Mouse (Mus musculus) erythroid progenitor cell, adult 5-6 weeks (primary cell): ENCODE results near the gene Arl5c. TPM values are rescaled to one million over a fixed set of nuclear protein-coding genes. Genes with fewer than 3 reads are reported as not detected.

Source experiments
- ATAC-seq: replicated peaks from 2 replicates; pipeline ENCODE4 v1.8.0; 2016; ENCODE audit warnings: moderate number of reproducible peaks, mild to moderate bottlenecking, moderate TSS enrichment, inconsistent platforms; ENCODE audit not compliant: poor library complexity, low FRiP score, severe bottlenecking
- total RNA-seq, 2 experiments: library from RNA; stranded (forward) in 1 of 2; stranded (reverse) in 1 of 2; fragments of 150-400 nt in 1 of 2; fragments of 186-747, 209-891 nt in 1 of 2; gene quantifications; 2 replicates each; pipeline versions ENCODE4 v1.2.3 to v1.2.4; 2015 to 2017; ENCODE audit warnings: low replicate concordance in 2 of 2

Arl5c gene
- total RNA-seq, 2 experiments from 2014 or later, result 8.8 to 9.6 TPM

DNA sequence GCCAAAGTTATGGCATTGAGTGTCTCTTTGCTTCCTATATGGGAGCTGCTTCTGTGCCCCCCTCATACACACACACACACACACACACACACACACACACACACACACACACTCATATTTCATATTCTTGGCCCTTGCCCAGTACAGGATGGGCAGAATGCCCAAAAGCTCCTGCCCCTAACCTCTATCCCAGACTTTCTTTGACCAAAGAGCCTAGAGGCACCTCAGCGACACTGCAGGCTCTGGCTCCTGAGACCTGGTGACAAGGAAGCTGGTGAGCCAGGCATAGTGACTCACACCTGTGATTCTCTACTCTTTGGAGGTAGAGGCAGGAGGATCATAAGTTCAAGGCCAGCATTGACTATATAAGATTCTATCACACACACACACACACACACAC lies 24.7 kb upstream of the Arl5c start:
- no peak for ATAC-seq

DNA sequence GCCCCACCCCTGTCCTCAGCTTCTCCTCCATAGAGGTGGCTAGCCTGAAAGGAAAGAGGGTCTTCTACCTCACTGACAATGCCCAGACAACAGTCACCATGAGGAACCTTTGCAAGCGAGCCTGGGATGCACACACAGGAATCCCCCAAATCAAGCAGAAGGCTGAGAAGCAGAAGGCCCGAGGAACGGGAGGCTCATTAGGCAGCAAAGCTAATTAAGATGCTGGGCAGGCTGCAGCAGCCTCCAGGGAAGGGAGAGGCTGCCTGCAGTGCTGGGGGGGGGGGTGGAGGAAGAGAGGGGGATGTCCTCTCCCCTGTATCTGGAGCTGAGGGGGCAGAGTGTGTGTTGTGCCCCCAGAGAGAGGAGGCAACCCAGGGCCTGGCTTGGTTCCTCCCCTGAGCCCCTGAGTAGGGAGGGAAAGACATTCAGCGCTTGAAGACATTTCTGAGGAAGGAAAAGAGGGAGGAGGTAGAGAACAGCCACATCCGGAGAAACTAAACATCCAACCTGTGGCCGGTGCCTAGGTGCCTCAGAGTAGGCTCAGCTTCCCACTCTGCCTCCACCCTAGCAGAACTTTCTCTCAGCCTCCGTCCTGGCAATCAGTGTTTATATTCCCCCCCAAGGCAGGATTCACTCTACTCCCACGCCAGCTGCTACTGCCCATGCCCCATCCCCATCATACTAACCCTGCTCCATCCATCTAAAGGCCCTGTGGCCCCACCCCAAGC lies 24.1 kb upstream of the Arl5c start:
- ATAC-seq, result no peak

DNA sequence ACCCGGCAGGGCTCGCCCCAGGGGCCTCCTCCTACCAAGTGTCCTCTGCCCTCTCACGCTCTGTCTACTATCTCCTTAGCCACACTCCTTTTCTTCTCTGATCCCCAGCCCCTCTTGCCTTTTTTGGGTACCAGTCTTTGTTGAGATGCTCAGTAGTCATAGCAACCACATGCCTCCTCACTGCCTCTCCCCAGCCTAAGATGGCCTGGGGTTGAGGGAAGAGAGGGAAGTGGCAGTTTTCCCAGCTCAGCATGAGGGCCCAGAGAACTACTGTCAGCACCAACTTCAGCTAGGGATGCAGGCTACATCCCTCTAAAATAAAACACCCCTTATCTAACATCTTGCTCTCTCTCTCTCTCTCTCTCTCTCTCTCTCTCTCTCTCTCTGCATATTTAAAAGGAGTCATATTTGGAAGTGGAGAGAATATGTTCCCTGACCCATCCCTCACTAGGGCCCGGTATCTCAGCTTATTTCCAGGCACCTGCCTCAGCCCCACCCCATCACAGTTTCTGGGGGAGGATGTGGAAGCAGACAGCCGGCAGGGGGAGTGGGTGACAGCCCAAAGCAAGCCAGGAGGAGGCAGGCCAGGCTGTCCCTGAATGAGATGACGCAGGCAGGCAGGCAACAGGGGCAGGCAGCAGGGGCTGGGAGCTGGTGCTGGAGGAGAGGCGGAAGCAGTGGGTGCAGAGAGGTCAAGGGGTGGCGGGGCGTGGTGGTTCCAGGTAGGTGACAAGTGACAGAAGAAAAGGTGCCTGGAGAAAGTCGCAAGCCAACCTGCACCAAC lies 23.1 kb upstream of the Arl5c start:
- no peak for ATAC-seq

DNA sequence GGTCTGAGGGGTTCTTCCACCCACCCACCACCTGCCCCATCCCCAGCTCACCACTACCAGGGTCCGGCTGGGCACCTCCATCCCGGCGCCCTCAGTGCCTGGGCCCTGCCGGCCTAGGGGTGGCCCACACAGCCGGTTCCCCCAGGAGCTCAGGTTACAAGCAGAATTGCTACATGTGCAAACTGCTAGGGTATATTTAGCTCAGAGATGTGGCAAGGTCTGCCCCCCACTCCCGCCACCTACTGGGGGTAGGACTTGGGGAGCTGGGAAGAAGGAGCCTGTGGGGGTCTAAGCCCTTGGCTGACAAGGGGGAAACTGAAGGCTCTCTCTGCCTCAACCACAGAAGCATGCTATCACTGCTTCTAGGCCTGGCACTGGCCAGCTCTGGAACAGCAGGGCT lies 22.2 kb upstream of the Arl5c start:
- no peak for ATAC-seq

DNA sequence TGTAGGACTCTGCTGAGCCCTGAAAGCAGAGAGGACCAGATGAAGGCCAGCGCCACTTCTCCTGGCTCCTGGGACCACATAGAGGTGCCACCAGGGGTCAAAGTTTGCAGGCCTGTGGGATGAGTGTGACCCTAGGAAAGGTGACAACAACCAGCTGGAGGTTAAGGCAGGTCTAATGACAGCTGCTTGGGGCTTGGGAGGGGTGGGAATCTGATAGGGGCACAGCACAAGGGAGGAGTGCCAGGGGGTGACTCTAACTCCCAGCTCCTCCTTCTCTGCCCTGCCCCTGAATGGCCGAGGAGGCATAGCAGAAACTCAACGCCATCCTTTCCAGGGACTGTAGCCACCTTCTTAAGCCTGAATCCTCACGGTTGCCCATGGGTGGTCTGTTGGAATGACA lies 20.8 kb upstream of the Arl5c start:
- ATAC-seq, result no peak

DNA sequence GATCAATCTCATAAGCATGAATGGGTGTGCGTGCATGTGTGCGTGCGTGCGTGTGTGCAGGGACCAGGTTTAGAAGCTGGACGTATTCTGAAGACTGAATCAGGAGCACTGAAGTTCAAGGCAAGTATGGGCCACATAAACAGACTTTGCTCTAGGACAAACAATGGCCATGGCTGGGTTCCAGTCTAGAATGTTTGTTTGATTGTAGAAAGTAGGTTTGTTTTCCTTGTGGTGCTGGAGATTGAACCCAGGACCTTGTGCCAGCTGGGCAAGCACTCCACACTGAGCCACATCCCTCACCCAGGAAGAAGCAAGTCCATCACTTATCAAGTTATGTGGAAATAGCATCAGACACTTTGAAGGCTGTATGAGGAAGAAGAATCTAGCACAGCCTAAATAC lies 20.2 kb upstream of the Arl5c start:
- ATAC-seq, result no peak

DNA sequence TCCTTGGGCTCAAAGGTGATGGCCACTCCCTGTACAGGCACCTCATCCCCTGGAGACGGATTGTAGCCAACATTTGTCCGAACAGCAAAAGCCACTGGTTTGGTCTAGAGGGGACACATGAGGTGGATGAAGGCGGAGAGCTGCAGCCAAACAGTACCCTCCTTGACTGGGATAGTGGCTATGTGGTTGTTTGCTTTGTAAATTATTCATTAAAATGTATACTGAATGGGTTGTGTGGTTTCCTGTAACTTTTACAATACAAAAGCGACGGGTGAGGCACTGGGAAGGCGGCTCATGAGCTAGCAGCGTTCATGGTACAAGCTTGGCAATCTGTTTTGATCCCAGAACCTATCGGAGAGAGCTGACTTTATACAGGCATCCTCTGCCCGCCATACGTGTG lies 16.9 kb upstream of the Arl5c start:
- no peak for ATAC-seq

DNA sequence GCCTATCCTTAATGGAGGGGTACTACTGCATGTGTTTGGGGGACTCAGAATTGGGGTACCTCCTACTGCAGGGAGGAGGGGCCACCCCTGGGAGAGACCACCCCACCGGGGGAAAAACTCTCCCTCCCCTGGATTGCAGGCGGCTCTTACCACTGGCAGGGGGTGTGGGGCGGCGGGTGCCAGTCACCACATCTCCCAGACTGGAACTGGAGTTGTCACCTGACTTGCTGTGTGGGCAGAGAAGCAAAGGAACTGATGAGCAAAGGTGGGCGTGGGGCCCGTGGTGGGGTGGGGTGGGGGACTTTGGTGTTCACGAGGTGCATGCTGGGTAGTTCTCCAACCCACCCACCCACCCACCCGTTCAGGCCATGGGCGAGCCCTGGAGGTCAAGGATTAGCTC lies 15.7 kb upstream of the Arl5c start:
- no peak for ATAC-seq

DNA sequence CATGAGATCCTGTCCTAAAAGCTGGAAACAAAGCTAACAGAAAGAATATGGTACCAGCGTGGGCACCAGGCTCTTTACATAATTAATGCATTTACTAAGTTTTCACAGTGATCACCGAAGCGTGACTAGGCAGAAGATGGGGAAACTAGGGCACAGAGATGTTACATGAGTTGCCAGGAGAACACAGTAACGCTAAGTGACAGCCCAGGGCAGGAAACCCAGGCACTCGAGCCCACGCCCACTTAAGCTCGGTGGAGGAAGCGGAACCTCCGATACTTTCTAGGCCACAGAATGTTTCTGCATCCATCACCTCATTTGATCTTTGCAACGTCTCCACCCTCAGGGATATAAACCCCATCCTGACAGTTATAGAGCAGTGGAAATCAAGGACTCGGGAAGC lies 12.1 kb upstream of the Arl5c start:
- ATAC-seq, result no peak

DNA sequence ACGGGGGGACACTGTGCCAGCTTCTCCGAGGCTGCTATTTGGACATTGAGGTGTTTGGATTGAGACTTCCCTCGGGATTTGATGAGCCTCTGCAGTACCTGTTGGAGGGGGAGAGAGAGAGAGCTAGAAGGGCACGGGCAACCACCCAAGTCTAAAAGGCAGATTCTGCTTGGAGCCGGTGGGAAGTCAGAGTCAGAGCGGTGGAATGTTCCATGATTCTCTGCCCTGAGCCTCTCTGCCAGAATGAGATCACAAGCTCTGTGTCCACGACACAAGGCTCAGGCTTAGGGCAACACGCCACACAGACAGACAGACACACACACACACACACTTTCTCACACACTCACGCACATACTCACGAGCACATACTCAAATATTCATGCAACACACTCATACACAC lies 9.7 kb upstream of the Arl5c start:
- no peak for ATAC-seq

DNA sequence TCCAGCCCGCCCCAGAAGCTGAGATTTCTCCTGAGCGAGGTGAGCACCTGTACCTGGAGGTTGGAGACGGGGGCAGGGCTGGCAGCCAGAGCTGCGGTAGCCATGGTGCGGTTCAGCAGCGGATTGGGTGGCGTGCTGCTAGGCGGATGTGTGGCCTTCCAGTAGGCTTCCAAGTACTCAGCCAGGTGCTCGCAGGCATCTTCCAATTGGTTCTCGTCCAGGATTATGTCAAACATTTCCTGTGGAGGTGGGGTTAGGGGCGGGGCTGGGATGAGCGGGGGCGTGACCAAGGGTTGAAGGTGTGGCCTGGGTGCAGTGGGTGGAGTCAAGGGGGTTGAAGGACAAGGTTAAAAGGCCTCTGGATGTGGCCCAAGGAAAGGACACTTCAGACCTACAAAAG lies 9.1 kb upstream of the Arl5c start:
- no peak for ATAC-seq

DNA sequence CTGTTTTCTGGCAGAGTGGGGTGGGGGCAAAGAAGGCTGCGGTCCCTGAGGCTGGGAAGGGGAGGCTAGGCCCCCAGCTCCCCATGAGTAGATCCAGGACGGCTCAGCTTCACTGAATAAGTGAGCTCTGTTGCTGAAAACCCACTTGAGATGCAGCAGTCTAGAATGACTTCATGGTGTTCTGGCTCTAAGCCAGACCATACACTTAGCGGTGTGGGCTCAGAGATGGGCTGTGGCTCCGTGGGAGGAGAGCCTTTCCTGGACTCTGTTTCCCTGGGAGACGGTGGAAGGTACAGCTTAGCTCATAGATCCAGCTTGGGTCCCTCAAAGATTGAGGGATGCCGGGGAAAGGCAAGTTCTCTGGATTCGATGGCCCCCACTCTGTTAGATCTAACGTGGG lies 8.2 kb upstream of the Arl5c start:
- ATAC-seq, result no peak

DNA sequence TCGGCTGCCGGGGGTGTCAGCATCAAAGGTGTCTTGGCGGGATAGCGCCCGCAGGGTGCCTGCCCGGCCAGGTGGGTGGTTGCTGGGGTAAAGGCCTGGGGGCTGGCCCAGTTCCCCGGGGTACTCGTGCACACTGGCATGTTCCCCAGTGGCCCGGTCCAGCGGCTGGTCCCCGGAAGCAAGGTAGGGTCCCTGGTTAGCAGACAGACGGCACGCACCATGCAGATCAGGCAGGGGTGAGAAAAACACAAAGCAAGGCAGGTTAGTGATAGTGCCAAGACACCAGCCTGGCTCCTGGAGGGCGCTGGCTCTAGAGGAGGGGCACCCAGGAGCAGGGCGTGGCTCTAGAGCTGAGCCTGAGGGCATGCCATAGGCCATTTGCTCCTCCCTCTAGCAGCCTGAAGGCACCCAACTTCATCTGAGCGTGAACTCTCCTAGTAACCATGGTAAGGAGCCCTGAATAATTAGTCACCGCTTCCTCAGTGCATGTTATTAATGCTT lies 7.2 kb upstream of the Arl5c start:
- no peak for ATAC-seq

DNA sequence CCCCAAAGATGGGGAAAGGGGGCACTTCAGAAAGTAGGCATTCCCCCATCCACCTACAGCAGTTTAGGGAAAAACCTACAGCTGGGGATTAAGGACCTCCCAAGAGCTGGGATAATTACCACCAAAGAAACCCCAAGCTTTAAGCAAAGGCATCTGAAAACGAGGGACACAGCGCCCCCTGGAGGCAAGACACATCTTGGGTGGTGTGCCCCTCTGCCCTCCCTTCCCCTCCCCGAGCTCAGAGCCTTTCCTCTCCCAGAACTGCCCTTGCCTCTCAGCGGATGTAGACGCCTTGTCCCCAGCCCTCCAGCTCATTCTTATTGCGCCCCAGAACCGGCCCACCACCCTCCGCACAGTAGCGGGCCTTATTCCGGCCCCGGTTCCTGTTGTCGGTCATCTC lies 6.6 kb upstream of the Arl5c start:
- 0 out of 2 replicates have a peak, but pooled peaks have one; percentile 43 for ATAC-seq

DNA sequence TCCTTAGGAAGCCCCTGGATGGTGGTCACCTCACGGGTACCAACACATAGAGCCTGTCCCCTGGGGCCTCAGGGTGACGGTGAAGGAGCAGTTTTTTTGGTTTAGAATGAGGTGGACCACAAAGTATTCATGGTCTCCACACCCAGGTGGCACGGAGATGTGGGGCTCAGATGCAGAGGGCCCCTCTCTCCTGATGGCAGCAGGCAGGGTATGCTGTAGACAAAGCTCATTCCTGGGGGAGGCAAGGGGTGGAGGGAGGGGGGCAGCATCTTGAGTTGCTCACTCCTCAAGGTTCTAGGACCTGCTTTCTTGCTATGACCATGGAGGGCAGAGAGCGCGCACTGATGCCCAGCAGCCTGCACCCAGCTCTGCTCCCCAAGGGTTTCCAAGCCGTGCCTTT lies 6.0 kb upstream of the Arl5c start:
- ATAC-seq, result no peak

DNA sequence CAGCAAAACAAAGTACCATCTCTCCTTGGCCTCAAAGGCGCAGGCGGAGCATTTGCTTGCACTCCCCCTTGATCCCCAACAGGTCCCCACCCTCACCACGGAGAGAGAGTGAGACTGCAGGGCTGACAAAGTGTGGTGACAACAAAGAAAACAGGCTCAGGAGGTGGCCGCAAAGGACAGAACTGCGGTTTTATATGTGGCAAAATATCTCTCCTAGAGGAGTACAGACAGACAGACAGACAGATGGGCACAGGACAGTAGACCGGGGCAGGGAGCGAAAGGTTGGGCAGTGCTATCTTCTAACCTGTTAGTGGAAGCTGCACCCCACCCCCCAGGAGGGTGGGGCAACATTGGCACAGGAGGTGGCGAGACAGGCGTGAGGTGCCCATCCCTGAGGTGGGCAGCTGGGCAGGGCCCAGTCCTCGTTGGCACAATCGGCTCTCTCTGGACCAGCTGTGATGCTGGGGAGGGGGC lies 5.4 kb upstream of the Arl5c start:
- no peak for ATAC-seq

DNA sequence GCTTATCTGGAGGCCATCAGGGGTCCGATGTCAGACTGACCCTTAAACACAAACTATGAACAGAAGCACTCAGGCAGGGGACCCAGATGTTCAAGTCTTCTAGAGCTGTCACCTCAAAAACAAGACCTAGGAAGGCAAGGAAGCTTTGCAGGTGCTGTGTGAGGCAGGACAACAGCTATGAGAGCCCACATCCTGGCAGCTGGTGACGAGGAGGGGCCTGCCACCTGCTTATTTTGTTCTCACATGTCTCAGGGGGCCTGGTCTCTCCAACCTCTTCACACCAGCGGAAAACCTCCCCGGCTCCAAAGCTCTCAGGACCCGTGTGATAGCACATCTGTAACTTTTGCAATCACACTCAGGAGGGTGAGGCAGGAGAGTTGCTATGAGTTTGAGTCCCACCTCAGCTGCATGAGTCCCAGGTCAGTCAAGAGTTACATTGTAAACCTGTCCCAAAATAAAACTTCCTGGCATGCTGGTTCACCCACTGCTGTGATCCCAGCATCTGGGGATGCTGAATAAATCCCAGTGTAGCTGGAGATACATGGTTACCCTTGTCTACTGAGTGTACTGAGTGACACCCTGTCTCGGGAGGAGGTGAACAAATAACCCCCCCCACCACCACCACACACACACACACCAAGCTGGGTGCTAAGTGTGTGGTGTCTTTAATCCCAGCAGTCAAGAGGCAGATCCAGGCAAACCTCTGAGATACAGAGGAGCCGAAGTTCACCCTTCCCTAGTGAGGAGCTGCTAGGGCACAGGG lies 4.6 kb upstream of the Arl5c start:
- no peak for ATAC-seq

DNA sequence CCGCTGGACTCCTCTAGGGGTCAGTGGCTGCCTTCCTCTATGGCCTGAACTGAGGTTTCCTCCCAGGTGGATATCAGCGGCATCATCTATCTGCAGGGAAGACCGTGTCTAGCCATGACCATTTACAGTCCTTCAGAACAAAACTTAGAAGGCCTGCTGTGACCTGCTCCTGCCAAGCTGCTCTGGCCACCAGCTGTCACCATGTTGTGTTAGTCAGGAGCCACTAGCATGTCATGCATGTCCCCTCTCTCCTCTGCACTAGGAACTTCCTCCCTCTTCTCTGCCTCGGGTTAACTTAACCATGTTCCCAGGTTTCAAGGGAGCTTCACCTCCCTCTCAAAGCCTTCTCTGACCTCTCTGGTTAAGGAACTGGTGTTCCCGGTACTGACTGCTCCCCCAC lies 3.8 kb upstream of the Arl5c start:
- no peak for ATAC-seq

DNA sequence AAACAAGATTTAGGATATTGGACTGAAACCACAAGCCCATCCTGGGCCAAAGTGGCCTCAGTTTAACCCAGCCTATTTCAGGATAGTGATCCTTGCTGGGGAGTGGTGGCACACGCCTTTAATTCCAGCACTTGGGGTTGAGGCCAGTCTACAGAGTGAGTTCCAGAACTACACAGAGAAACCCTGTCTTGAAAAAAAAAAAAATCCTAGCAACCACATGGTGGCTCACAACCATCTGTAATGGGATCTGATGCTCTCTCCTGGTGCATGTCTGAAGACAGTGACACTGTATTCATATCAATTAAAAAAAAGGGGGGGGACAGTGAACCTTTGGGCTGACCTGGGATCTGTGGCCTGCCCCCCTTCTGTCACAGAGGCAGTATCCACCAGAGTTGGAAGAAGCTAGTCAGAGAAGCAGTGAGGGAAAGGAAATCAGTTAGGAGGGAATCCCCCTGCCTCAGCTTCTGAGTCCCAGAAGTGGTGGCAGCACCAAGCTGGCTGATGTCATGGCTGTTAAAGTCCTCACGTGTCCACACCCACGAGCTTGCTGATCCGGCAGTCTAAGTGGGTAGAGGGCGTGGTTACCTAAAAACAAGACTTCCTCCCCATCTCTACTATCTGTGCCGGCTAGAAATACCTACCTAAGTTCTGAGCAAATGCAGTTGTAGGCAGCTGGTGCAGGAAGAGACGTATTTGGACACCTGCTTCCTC lies 3.1 kb upstream of the Arl5c start:
- no peak for ATAC-seq
